Mouse (Mus musculus): ENCODE measurements around the gene Rasl11b. TPM values are rescaled to one million over a fixed set of nuclear protein-coding genes. Genes with fewer than 3 reads are reported as not detected.

Gene Rasl11b
- polyA plus RNA-seq, 1 experiment from 2014 or later = 60.3 TPM

- no peak overlapping the region for H3K27ac ChIP-seq
- 61% methylated on average over 3 of the region's 3 CpGs for WGBS
- peaks cover 25% of the 10 kb centered on the region for H3K4me1 ChIP-seq
These were observed 47.6 kb downstream of the Rasl11b start for GRCm38 (mm10) chr5:74242654-74243053.

DNA sequence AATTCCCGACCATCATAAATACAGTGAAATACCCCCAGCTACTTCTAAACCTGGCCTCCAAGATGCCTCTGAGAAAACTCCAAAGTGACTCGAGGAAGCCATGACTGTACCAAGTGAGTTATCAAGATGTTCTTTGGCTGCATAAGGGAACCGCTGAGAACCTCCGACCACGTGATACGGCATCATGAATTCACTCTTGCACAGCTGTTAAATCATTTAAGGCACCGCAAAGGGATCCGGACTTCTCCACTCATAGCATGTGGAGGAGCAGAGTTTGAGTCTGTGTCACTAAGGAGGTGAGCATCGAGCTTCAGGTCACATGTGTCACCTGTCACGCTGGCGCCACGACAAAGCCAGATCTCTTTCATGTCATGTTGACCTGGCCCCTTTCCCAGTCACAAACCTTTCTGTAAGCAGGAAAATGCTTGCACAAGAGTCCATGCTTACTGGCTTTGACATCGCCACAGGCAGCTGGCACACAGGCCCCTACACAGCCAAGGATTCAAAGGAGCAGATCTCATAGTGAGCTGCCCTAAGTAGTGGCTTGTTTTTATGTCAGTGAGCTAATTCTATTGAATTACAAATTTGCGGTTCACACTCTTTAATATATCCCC, 49.4 kb downstream of the Rasl11b start:
- no peak overlapping the region for H3K27ac ChIP-seq
- no peaks in the 10 kb centered on the region for H3K9me3 ChIP-seq (replicated peaks)
- no peak for ATAC-seq (replicated peaks; ENCODE audit: low FRiP score)
- H3K36me3 ChIP-seq = no peaks in the 10 kb centered on the region
- peaks cover 6% of the 10 kb centered on the region; the same call in 1 of the 2 replicates for H3K27me3 ChIP-seq
- H3K4me2 ChIP-seq = no peak overlapping the region
- 73% methylated on average over 14 of the region's 14 CpGs for WGBS
- no peak overlapping the region for H3K4me3 ChIP-seq (replicated peaks)
- H3K4me1 ChIP-seq = peaks cover 27% of the 10 kb centered on the region
- H3K9ac ChIP-seq = no peak overlapping the region

More at GRCm38 (mm10) chr5:74242654-74243053, 47.6 kb downstream of the Rasl11b start:
- Histone ChIP-seq H3K36me3 (no peaks in the 10 kb centered on the region), H3K9ac (no peak overlapping the region), H3K4me2 (no peak overlapping the region), H3K9me3 (replicated peaks) (no peaks in the 10 kb centered on the region), H3K4me3 (replicated peaks) (no peak overlapping the region), H3K27me3 (peaks cover 6% of the 10 kb centered on the region; the same call in 1 of the 2 replicates)
- ATAC-seq (replicated peaks; ENCODE audit: low FRiP score) = no peak

GRCm38 (mm10) chr5:74245641-74246145, 50.6 kb downstream of the Rasl11b start:
- Histone ChIP-seq H3K27ac (peak overlapping the region; percentile 49; the same call in 1 of the 2 replicates), H3K4me2 (no peak overlapping the region), H3K9me3 (replicated peaks) (no peaks in the 10 kb centered on the region), H3K4me1 (peaks cover 37% of the 10 kb centered on the region), H3K36me3 (no peaks in the 10 kb centered on the region), H3K9ac (no peak overlapping the region), H3K27me3 (peaks cover 6% of the 10 kb centered on the region; the same call in 1 of the 2 replicates), H3K4me3 (replicated peaks) (no peak overlapping the region)
- ATAC-seq (replicated peaks; ENCODE audit: low FRiP score) = no peak
- WGBS = 75% methylated on average over 8 of the region's 8 CpGs

DNA sequence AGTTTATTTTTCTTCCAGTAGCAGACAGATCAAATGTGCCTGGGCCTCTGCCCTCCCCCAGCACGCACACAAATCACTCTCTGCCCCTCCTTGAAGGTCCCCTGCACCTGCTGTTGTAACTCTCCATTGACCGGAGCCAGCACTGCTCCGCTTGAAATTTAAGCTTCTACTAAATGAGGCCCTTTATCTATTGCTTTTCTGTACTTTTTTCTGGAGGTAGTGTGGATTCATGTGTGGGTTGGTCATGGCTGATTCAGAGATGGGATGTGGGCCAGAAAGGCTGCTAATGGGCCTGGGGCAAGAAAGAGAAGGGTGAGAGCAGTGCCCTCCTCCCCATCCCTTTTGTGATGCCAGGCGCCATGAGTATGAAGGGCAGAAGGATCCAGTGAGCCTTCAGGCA, 51.4 kb downstream of the Rasl11b start:
- H3K9ac ChIP-seq = no peak overlapping the region
- peak; percentile 61 for ATAC-seq (replicated peaks; ENCODE audit: low FRiP score)
- peaks cover 45% of the 10 kb centered on the region for H3K4me1 ChIP-seq
- peak overlapping the region; percentile 20; the same call in 1 of the 2 replicates for H3K27ac ChIP-seq
- no peak overlapping the region for H3K4me3 ChIP-seq (replicated peaks)
- 33% methylated on average over 4 of the region's 4 CpGs for WGBS
- peaks cover 6% of the 10 kb centered on the region; the same call in 1 of the 2 replicates for H3K27me3 ChIP-seq
- H3K36me3 ChIP-seq = no peaks in the 10 kb centered on the region
- H3K4me2 ChIP-seq = no peak overlapping the region
- H3K9me3 ChIP-seq (replicated peaks) = no peaks in the 10 kb centered on the region

- peaks cover 47% of the 10 kb centered on the region for H3K4me1 ChIP-seq
- no peaks in the 10 kb centered on the region for H3K36me3 ChIP-seq
- H3K9ac ChIP-seq = no peak overlapping the region
- H3K4me2 ChIP-seq = no peak overlapping the region
- peaks cover 6% of the 10 kb centered on the region; the same call in 1 of the 2 replicates for H3K27me3 ChIP-seq
- H3K4me3 ChIP-seq (replicated peaks) = no peak overlapping the region
- WGBS = 57% methylated on average over 3 of the region's 3 CpGs
- no peaks in the 10 kb centered on the region for H3K9me3 ChIP-seq (replicated peaks)
- peak overlapping the region; percentile 20; the same call in 1 of the 2 replicates for H3K27ac ChIP-seq
- no peak for ATAC-seq (replicated peaks; ENCODE audit: low FRiP score)
These were observed 51.9 kb downstream of the Rasl11b start for GRCm38 (mm10) chr5:74246971-74247370.

Other genes starting within 250 kb of the Rasl11b start
- gene Usp46, start 126.9 kb upstream of the Rasl11b start, polyA plus RNA-seq (2015; fragmentation: Nextera tagmentation; extraction: Ambion mirVana) = 28.4 and 29.4 TPM in 2 replicates